Mouse (Mus musculus): ENCODE results near the gene Tjp1. TPM values are rescaled to one million over a fixed set of nuclear protein-coding genes. Genes with fewer than 3 reads are reported as not detected.

Tjp1 gene
- polyA plus RNA-seq, 1 experiment from 2014 or later, result 21.9 TPM

GRCm38 (mm10) chr7:65482216-65482615 is 45.4 kb downstream of the Tjp1 start:
- ATAC-seq (replicated peaks), result no peak
- Histone ChIP-seq H3K4me2 (replicated peaks) (no peak overlapping the region), H3K9ac (replicated peaks) (no peak overlapping the region), H3K27ac (replicated peaks) (no peak overlapping the region), H3K36me3 (no peaks in the 10 kb centered on the region), H3K4me3 (no peak overlapping the region), H3K27me3 (no peaks in the 10 kb centered on the region), H3K9me3 (no peaks in the 10 kb centered on the region), H3K4me1 (peaks cover 6% of the 10 kb centered on the region)
- 75% methylated on average over 2 of the region's 2 CpGs for WGBS

GRCm38 (mm10) chr7:65472048-65472447 is 55.5 kb downstream of the Tjp1 start:
- Histone ChIP-seq H3K4me3 (no peak overlapping the region), H3K27me3 (no peaks in the 10 kb centered on the region), H3K4me1 (0 out of 2 replicates have a peak, but pooled peaks cover 3% of the 10 kb centered on the region), H3K4me2 (replicated peaks) (no peak overlapping the region), H3K27ac (replicated peaks) (no peak overlapping the region), H3K9me3 (no peaks in the 10 kb centered on the region), H3K9ac (replicated peaks) (no peak overlapping the region), H3K36me3 (no peaks in the 10 kb centered on the region)
- ATAC-seq (replicated peaks), result no peak
- WGBS, result 76% methylated on average over 3 of the region's 3 CpGs

- ATAC-seq (replicated peaks), result no peak
Observed at GRCm38 (mm10) chr7:65471406-65471805, 56.2 kb downstream of the Tjp1 start.

GRCm38 (mm10) chr7:65470214-65470613 is 57.4 kb downstream of the Tjp1 start:
- Histone ChIP-seq H3K27ac (replicated peaks) (no peak overlapping the region), H3K27me3 (no peaks in the 10 kb centered on the region), H3K9me3 (no peaks in the 10 kb centered on the region), H3K9ac (replicated peaks) (no peak overlapping the region), H3K4me2 (replicated peaks) (no peak overlapping the region), H3K4me3 (no peak overlapping the region), H3K36me3 (no peaks in the 10 kb centered on the region), H3K4me1 (0 out of 2 replicates have a peak, but pooled peaks cover 3% of the 10 kb centered on the region)
- 38% methylated on average over 8 of the region's 8 CpGs for WGBS
- ATAC-seq (replicated peaks), result no peak

More at GRCm38 (mm10) chr7:65471406-65471805, 56.2 kb downstream of the Tjp1 start:
- Histone ChIP-seq H3K27ac (replicated peaks) (no peak overlapping the region), H3K4me2 (replicated peaks) (no peak overlapping the region), H3K36me3 (no peaks in the 10 kb centered on the region), H3K9ac (replicated peaks) (no peak overlapping the region), H3K4me1 (0 out of 2 replicates have a peak, but pooled peaks cover 3% of the 10 kb centered on the region), H3K27me3 (no peaks in the 10 kb centered on the region), H3K9me3 (no peaks in the 10 kb centered on the region), H3K4me3 (no peak overlapping the region)
- 81% methylated on average over 6 of the region's 6 CpGs for whole genome bisulfite sequencing

DNA sequence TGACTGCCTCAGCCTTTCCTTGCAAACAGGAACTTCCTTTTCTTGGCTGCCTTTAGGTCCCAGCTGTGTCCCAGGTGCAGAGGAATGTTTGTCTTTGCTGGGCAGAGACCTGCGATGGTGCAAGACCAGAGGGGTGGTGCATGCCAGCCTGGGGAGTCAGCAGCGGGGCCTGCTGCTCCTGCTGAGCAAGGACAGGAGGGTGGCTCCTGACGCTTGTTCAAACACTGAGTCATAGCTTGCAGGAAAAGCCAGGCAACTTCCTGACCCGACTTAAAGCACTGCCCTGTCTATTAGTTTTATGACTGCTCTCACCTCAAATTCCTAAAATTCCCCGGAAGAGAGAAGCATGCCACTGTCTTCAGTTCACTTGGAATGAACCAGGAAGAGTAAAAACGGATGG is 57.9 kb downstream of the Tjp1 start:
- 40% methylated on average over 6 of the region's 6 CpGs for WGBS
- H3K27me3 ChIP-seq, result no peaks in the 10 kb centered on the region
- 0 out of 2 replicates have a peak, but pooled peaks cover 3% of the 10 kb centered on the region for H3K4me1 ChIP-seq
- H3K4me2 ChIP-seq (replicated peaks), result no peak overlapping the region
- no peak overlapping the region for H3K4me3 ChIP-seq
- no peak overlapping the region for H3K27ac ChIP-seq (replicated peaks)
- H3K9me3 ChIP-seq, result no peaks in the 10 kb centered on the region
- no peaks in the 10 kb centered on the region for H3K36me3 ChIP-seq
- H3K9ac ChIP-seq (replicated peaks), result no peak overlapping the region
- no peak for ATAC-seq (replicated peaks)

DNA sequence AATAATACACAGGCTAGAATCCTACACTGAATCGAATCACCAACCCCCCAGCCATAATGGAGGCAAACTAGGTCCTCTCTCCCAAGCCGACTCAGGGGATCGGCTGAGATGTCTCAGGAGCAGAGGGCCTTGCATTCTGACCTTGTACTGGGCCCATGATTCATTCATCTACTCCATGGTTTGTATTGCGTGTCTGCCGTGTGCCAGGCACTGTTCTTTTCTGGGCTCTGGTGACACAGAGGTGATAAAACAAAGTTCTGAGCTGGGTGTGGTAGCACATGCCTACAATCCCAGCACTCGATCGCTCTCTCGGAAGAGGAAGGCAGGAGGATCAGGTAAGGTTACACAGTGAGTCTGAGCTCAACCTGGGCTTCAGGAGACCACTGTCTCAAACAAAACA is 59.4 kb downstream of the Tjp1 start:
- Histone ChIP-seq H3K36me3 (no peaks in the 10 kb centered on the region), H3K9me3 (no peaks in the 10 kb centered on the region), H3K27ac (replicated peaks) (no peak overlapping the region), H3K4me2 (replicated peaks) (no peak overlapping the region), H3K4me3 (no peak overlapping the region), H3K4me1 (0 out of 2 replicates have a peak, but pooled peaks cover 3% of the 10 kb centered on the region), H3K27me3 (no peaks in the 10 kb centered on the region), H3K9ac (replicated peaks) (no peak overlapping the region)
- no peak for ATAC-seq (replicated peaks)
- WGBS, result 86% methylated on average over 8 of the region's 8 CpGs

- no peaks in the 10 kb centered on the region for H3K36me3 ChIP-seq
- H3K27ac ChIP-seq (replicated peaks), result no peak overlapping the region
- ATAC-seq (replicated peaks), result no peak
- H3K9me3 ChIP-seq, result no peaks in the 10 kb centered on the region
- no peaks in the 10 kb centered on the region for H3K27me3 ChIP-seq
- 0 out of 2 replicates have a peak, but pooled peaks cover 3% of the 10 kb centered on the region for H3K4me1 ChIP-seq
- no peak overlapping the region for H3K4me2 ChIP-seq (replicated peaks)
- no peak overlapping the region for H3K4me3 ChIP-seq
- no peak overlapping the region for H3K9ac ChIP-seq (replicated peaks)
- WGBS, result 88% methylated on average over 4 of the region's 4 CpGs
Observed at GRCm38 (mm10) chr7:65467306-65468021, 60.1 kb downstream of the Tjp1 start.

DNA sequence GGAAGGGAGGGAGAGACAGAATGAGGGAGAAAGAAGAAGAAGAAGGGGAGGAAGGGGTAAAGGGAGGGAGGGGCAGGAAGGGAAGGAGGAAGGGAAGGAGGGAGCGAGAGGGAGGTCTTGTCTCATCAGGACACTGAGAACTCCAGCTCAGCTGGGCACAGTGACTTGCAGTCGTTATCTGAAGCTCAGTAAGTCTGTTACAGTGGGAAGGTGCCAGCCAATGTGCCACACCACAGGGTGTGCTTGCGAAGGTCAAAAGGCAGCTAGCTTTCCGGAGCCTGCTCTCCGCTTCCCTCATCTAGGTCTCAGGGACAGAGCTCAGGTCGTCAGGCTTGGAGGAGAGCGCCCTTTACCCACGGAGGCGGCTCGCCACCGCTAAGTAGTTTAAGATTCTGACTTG is 61.4 kb downstream of the Tjp1 start:
- Histone ChIP-seq H3K4me2 (replicated peaks) (no peak overlapping the region), H3K9ac (replicated peaks) (no peak overlapping the region), H3K27ac (replicated peaks) (no peak overlapping the region), H3K27me3 (no peaks in the 10 kb centered on the region), H3K4me1 (0 out of 2 replicates have a peak, but pooled peaks cover 7% of the 10 kb centered on the region), H3K36me3 (no peaks in the 10 kb centered on the region), H3K4me3 (no peak overlapping the region), H3K9me3 (no peaks in the 10 kb centered on the region)
- ATAC-seq (replicated peaks), result no peak
- 42% methylated on average over 11 of the region's 11 CpGs for WGBS

GRCm38 (mm10) chr7:65464518-65465037 is 63.0 kb downstream of the Tjp1 start:
- no peaks in the 10 kb centered on the region for H3K36me3 ChIP-seq
- no peak overlapping the region for H3K4me2 ChIP-seq (replicated peaks)
- no peaks in the 10 kb centered on the region for H3K27me3 ChIP-seq
- no peak overlapping the region for H3K9ac ChIP-seq (replicated peaks)
- no peaks in the 10 kb centered on the region for H3K9me3 ChIP-seq
- no peak for ATAC-seq (replicated peaks)
- 0 out of 2 replicates have a peak, but pooled peaks cover 3% of the 10 kb centered on the region for H3K4me1 ChIP-seq
- H3K4me3 ChIP-seq, result no peak overlapping the region
- H3K27ac ChIP-seq (replicated peaks), result no peak overlapping the region
- WGBS, result 88% methylated on average over 3 of the region's 3 CpGs

DNA sequence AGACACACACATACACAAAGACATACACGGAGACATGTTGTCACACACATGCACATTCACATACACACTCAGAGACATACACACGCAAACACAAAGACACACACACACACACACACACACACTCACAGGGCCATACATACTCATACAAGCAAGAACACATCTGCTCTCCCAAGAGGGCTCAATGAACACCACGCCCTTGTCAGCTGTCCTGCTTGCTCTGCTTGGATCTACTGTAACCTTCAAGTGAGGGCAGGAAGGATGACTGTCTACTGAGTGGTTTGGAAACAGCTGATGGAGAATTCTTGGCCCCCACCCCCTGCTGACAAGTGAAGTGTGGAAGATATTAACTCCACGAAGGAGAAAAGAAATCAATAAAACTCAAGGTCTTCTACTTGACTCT is 64.1 kb downstream of the Tjp1 start:
- Histone ChIP-seq H3K27me3 (no peaks in the 10 kb centered on the region), H3K4me1 (0 out of 2 replicates have a peak, but pooled peaks cover 3% of the 10 kb centered on the region), H3K4me3 (no peak overlapping the region), H3K36me3 (no peaks in the 10 kb centered on the region), H3K9ac (replicated peaks) (no peak overlapping the region), H3K4me2 (replicated peaks) (no peak overlapping the region), H3K9me3 (no peaks in the 10 kb centered on the region), H3K27ac (replicated peaks) (no peak overlapping the region)
- no peak for ATAC-seq (replicated peaks)
- WGBS, result 87% methylated on average over 4 of the region's 4 CpGs

DNA sequence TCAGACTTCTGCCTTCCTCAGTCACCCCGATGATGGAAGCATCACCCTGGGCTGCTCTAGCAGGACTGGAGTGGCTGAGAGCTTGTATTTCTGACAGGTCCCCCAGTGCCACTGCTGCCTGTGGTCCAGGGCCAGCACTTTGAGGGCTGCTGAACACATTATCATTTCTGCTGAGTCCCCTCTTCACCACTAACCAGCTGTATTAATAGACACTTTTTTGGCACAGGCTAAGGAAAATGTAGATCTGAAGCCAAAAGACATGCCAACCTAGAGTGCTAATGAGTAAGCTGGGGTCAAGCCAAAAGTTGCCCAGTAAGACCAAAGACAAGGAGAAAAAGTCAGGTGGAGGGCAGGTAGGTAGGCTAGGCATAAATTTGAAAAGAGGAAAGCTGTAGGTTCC is 66.2 kb downstream of the Tjp1 start:
- Histone ChIP-seq H3K4me2 (replicated peaks) (no peak overlapping the region), H3K4me3 (no peak overlapping the region), H3K4me1 (0 out of 2 replicates have a peak, but pooled peaks cover 3% of the 10 kb centered on the region), H3K27ac (replicated peaks) (no peak overlapping the region), H3K9ac (replicated peaks) (no peak overlapping the region), H3K9me3 (no peaks in the 10 kb centered on the region), H3K36me3 (no peaks in the 10 kb centered on the region), H3K27me3 (no peaks in the 10 kb centered on the region)
- 96% methylated on average over 1 of the region's 1 CpGs for WGBS
- ATAC-seq (replicated peaks), result no peak

- no peak for ATAC-seq (replicated peaks)
- H3K36me3 ChIP-seq, result no peaks in the 10 kb centered on the region
Observed at GRCm38 (mm10) chr7:65460196-65460595, 67.4 kb downstream of the Tjp1 start.

More at GRCm38 (mm10) chr7:65460196-65460595, 67.4 kb downstream of the Tjp1 start:
- Histone ChIP-seq H3K9ac (replicated peaks) (no peak overlapping the region), H3K4me3 (no peak overlapping the region), H3K4me1 (0 out of 2 replicates have a peak, but pooled peaks cover 3% of the 10 kb centered on the region), H3K9me3 (no peaks in the 10 kb centered on the region), H3K27ac (replicated peaks) (no peak overlapping the region), H3K27me3 (no peaks in the 10 kb centered on the region), H3K4me2 (replicated peaks) (no peak overlapping the region)
- WGBS, result 89% methylated on average over 3 of the region's 3 CpGs

All from forebrain, embryonic 15.5 days (tissue).